Mouse (Mus musculus): Measurements from ENCODE around the gene Emx2. TPM values are rescaled to one million over a fixed set of nuclear protein-coding genes. Genes with fewer than 3 reads are reported as not detected.

The Emx2 gene
- polyA plus RNA-seq, 1 experiment from 2014 or later = 14.0 TPM

GRCm38 (mm10) chr19:59465751-59466410, 7.7 kb downstream of the Emx2 start:
- Histone ChIP-seq H3K9me3 (ENCODE audit: control insufficient read depth, low read length) (no peaks in the 10 kb centered on the region), H3K27me3 (ENCODE audit: control insufficient read depth, insufficient read depth, low read length) (peaks cover 85% of the 10 kb centered on the region), H3K4me3 (ENCODE audit: low read depth, low read length) (no peak overlapping the region), H3K36me3 (ENCODE audit: control insufficient read depth, insufficient read depth, low read length) (no peaks in the 10 kb centered on the region), H3K4me1 (ENCODE audit: control insufficient read depth, insufficient read depth, low read length) (peaks cover 16% of the 10 kb centered on the region), H3K27ac (replicated peaks; ENCODE audit: low read depth, low read length) (no peak overlapping the region), H3K4me2 (ENCODE audit: low read depth, severe bottlenecking) (no peak overlapping the region), H3K9ac (ENCODE audit: low read length) (no peak overlapping the region)
- peak; percentile 34 for DNase-seq (ENCODE audit: low spot score)
- 3% methylated on average over 10 of the region's 10 CpGs for WGBS
- no peak for ATAC-seq (ENCODE audit: insufficient number of reproducible peaks, low FRiP score, low TSS enrichment, low read depth)

GRCm38 (mm10) chr19:59466417-59466937, 8.3 kb downstream of the Emx2 start:
- H3K9ac ChIP-seq (ENCODE audit: low read length) = no peak overlapping the region
- no peak overlapping the region for H3K4me3 ChIP-seq (ENCODE audit: low read depth, low read length)
- H3K9me3 ChIP-seq (ENCODE audit: control insufficient read depth, low read length) = no peaks in the 10 kb centered on the region
- DNase-seq (ENCODE audit: low spot score) (peak; percentile 41), ATAC-seq (ENCODE audit: insufficient number of reproducible peaks, low FRiP score, low TSS enrichment, low read depth) (no peak)
- no peak overlapping the region for H3K27ac ChIP-seq (replicated peaks; ENCODE audit: low read depth, low read length)
- no peaks in the 10 kb centered on the region for H3K36me3 ChIP-seq (ENCODE audit: control insufficient read depth, insufficient read depth, low read length)
- WGBS = 4% methylated on average over 6 of the region's 6 CpGs
- peaks cover 20% of the 10 kb centered on the region for H3K4me1 ChIP-seq (ENCODE audit: control insufficient read depth, insufficient read depth, low read length)
- H3K4me2 ChIP-seq (ENCODE audit: low read depth, severe bottlenecking) = no peak overlapping the region
- peaks cover 88% of the 10 kb centered on the region for H3K27me3 ChIP-seq (ENCODE audit: control insufficient read depth, insufficient read depth, low read length)

- Histone ChIP-seq H3K9ac (ENCODE audit: low read length) (no peak overlapping the region), H3K9me3 (ENCODE audit: control insufficient read depth, low read length) (no peaks in the 10 kb centered on the region), H3K4me1 (ENCODE audit: control insufficient read depth, insufficient read depth, low read length) (peaks cover 20% of the 10 kb centered on the region), H3K27ac (replicated peaks; ENCODE audit: low read depth, low read length) (no peak overlapping the region), H3K36me3 (ENCODE audit: control insufficient read depth, insufficient read depth, low read length) (no peaks in the 10 kb centered on the region), H3K4me2 (ENCODE audit: low read depth, severe bottlenecking) (no peak overlapping the region; the same call in 1 of the 2 replicates), H3K27me3 (ENCODE audit: control insufficient read depth, insufficient read depth, low read length) (peaks cover 88% of the 10 kb centered on the region), H3K4me3 (ENCODE audit: low read depth, low read length) (no peak overlapping the region)
- DNase-seq (ENCODE audit: low spot score) = peak; percentile 35
- WGBS = under 1% methylated on average over 19 of the region's 19 CpGs
- no peak for ATAC-seq (ENCODE audit: insufficient number of reproducible peaks, low FRiP score, low TSS enrichment, low read depth)
These were observed 8.8 kb downstream of the Emx2 start for GRCm38 (mm10) chr19:59467016-59467412.

GRCm38 (mm10) chr19:59467413-59468064, 9.4 kb downstream of the Emx2 start:
- peaks cover 87% of the 10 kb centered on the region for H3K27me3 ChIP-seq (ENCODE audit: control insufficient read depth, insufficient read depth, low read length)
- H3K27ac ChIP-seq (replicated peaks; ENCODE audit: low read depth, low read length) = no peak overlapping the region
- H3K9ac ChIP-seq (ENCODE audit: low read length) = no peak overlapping the region
- H3K4me2 ChIP-seq (ENCODE audit: low read depth, severe bottlenecking) = peak overlapping the region; percentile 25; the same call in 1 of the 2 replicates
- H3K4me1 ChIP-seq (ENCODE audit: control insufficient read depth, insufficient read depth, low read length) = peaks cover 20% of the 10 kb centered on the region
- no peaks in the 10 kb centered on the region for H3K36me3 ChIP-seq (ENCODE audit: control insufficient read depth, insufficient read depth, low read length)
- H3K4me3 ChIP-seq (ENCODE audit: low read depth, low read length) = no peak overlapping the region
- WGBS = under 1% methylated on average over 23 of the region's 23 CpGs
- no peaks in the 10 kb centered on the region for H3K9me3 ChIP-seq (ENCODE audit: control insufficient read depth, low read length)
- peak; percentile 60 for DNase-seq (ENCODE audit: low spot score)
- no peak for ATAC-seq (ENCODE audit: insufficient number of reproducible peaks, low FRiP score, low TSS enrichment, low read depth)

- Histone ChIP-seq H3K9ac (ENCODE audit: low read length) (no peak overlapping the region), H3K27me3 (ENCODE audit: control insufficient read depth, insufficient read depth, low read length) (peaks cover 84% of the 10 kb centered on the region), H3K4me1 (ENCODE audit: control insufficient read depth, insufficient read depth, low read length) (peaks cover 20% of the 10 kb centered on the region), H3K4me3 (ENCODE audit: low read depth, low read length) (no peak overlapping the region), H3K9me3 (ENCODE audit: control insufficient read depth, low read length) (no peaks in the 10 kb centered on the region), H3K27ac (replicated peaks; ENCODE audit: low read depth, low read length) (no peak overlapping the region), H3K36me3 (ENCODE audit: control insufficient read depth, insufficient read depth, low read length) (no peaks in the 10 kb centered on the region), H3K4me2 (ENCODE audit: low read depth, severe bottlenecking) (peak overlapping the region; percentile 25; the same call in 1 of the 2 replicates)
- DNase-seq (ENCODE audit: low spot score) = peak; percentile 49
- 3% methylated on average over 25 of the region's 27 CpGs for WGBS
- no peak for ATAC-seq (ENCODE audit: insufficient number of reproducible peaks, low FRiP score, low TSS enrichment, low read depth)
These were observed 10.1 kb downstream of the Emx2 start for GRCm38 (mm10) chr19:59468065-59468810.

GRCm38 (mm10) chr19:59469035-59469949, 11.1 kb downstream of the Emx2 start:
- WGBS = under 1% methylated on average over 35 of the region's 35 CpGs
- peak overlapping the region; percentile 17; the same call in 1 of the 2 replicates for H3K9ac ChIP-seq (ENCODE audit: low read length)

GRCm38 (mm10) chr19:59470074-59470630, 12.0 kb downstream of the Emx2 start:
- no peak overlapping the region for H3K4me3 ChIP-seq (ENCODE audit: low read depth, low read length)
- no peak overlapping the region for H3K27ac ChIP-seq (replicated peaks; ENCODE audit: low read depth, low read length)
- peaks cover 70% of the 10 kb centered on the region for H3K27me3 ChIP-seq (ENCODE audit: control insufficient read depth, insufficient read depth, low read length)
- H3K4me2 ChIP-seq (ENCODE audit: low read depth, severe bottlenecking) = no peak overlapping the region
- H3K9ac ChIP-seq (ENCODE audit: low read length) = no peak overlapping the region
- no peaks in the 10 kb centered on the region for H3K36me3 ChIP-seq (ENCODE audit: control insufficient read depth, insufficient read depth, low read length)
- ATAC-seq (ENCODE audit: insufficient number of reproducible peaks, low FRiP score, low TSS enrichment, low read depth) = no peak; the same call in 1 of the 2 replicates
- DNase-seq (ENCODE audit: low spot score) = peak; percentile 36
- H3K9me3 ChIP-seq (ENCODE audit: control insufficient read depth, low read length) = no peaks in the 10 kb centered on the region
- 15% methylated on average over 11 of the region's 11 CpGs for WGBS
- peaks cover 20% of the 10 kb centered on the region for H3K4me1 ChIP-seq (ENCODE audit: control insufficient read depth, insufficient read depth, low read length)

More at GRCm38 (mm10) chr19:59469035-59469949, 11.1 kb downstream of the Emx2 start:
- H3K4me3 ChIP-seq (ENCODE audit: low read depth, low read length) = peak overlapping the region; percentile 12
- H3K36me3 ChIP-seq (ENCODE audit: control insufficient read depth, insufficient read depth, low read length) = no peaks in the 10 kb centered on the region
- peaks cover 75% of the 10 kb centered on the region for H3K27me3 ChIP-seq (ENCODE audit: control insufficient read depth, insufficient read depth, low read length)
- peak overlapping the region; percentile 42 for H3K4me2 ChIP-seq (ENCODE audit: low read depth, severe bottlenecking)
- no peaks in the 10 kb centered on the region for H3K9me3 ChIP-seq (ENCODE audit: control insufficient read depth, low read length)
- peaks cover 20% of the 10 kb centered on the region for H3K4me1 ChIP-seq (ENCODE audit: control insufficient read depth, insufficient read depth, low read length)
- DNase-seq (ENCODE audit: low spot score) (peak; percentile 78), ATAC-seq (ENCODE audit: insufficient number of reproducible peaks, low FRiP score, low TSS enrichment, low read depth) (peak; percentile 33; the same call in 1 of the 2 replicates)
- H3K27ac ChIP-seq (replicated peaks; ENCODE audit: low read depth, low read length) = no peak overlapping the region
